Mouse (Mus musculus) E14TG2a.4 (cell line): ENCODE data around the gene Efcc1.

ENCODE experiments used
- CTCF ChIP-seq: conservative IDR thresholded peaks from 2 replicates; pipeline ENCODE4 v1.5.1; 2014; ENCODE audit warnings: low read length
- NANOG ChIP-seq: IDR thresholded peaks from 2 replicates; pipeline ENCODE4 v1.6.1; 2014; ENCODE audit warnings: borderline replicate concordance, low read length, mixed read lengths
- POU5F1 ChIP-seq: IDR thresholded peaks from 2 replicates; pipeline ENCODE4 v1.6.1; 2014; ENCODE audit warnings: low read length, borderline replicate concordance

- TF ChIP-seq CTCF: no peak
- TF ChIP-seq NANOG: no peak
- TF ChIP-seq POU5F1: no peak
Measured at GRCm38 (mm10) chr6:87732151-87733011, 1.7 kb downstream of the Efcc1 start.
